Mouse (Mus musculus) spleen, postnatal 10 days (tissue): ENCODE measurements around the gene Nrxn1.
"Not testable (repeated sequence)": the region's sequence is repeated elsewhere in the genome, so short reads cannot be mapped to it uniquely, and the experiment has no call there.

Experiments
- DNase-seq, 2 experiments: peaks; one replicate each; pipeline ENCODE4 v3.0.0; 2021 to 2022; ENCODE audit warnings: low spot score in 2 of 2

The Nrxn1 gene

GRCm38 (mm10) chr17:90271165-90271564 is 821.7 kb downstream of the Nrxn1 start:
- DNase-seq, result no peak

GRCm38 (mm10) chr17:90269143-90269542 is 823.7 kb downstream of the Nrxn1 start:
- no peak for DNase-seq

DNA sequence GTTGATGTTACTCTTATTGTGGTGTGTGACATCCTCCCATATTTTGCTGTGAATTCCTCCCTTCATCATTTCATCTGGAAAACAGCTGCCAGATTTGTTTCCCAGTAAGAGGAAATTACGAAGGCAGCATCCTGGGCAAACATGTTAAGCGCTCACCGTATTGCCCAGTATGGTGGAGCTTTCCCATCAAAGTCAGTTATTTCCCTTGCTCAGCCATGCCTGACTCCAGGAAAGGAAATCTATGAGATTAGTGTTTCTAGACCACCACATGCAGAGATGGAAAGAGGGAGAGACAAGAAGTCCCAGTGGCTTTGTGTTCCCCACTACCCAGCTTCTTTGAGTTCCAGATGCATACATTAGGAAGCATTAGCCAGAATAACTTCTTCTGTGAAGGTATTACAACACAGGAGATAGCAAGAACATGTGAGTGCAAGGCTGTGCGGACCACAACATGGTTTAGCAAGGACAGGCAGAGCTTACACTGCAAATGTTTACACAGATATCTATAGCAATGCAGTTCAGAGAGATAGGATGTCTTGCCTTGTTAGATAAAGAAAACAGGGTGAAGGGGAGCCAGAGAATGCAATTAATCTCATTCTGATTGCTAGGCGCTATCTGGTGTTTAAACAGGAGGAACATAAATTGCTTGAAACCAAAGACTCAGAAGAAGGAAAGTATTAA is 839.3 kb downstream of the Nrxn1 start:
- no peak for DNase-seq

- no peak for DNase-seq
Measured at GRCm38 (mm10) chr17:90252196-90252595, 840.7 kb downstream of the Nrxn1 start.

- DNase-seq, result no peak
Measured at GRCm38 (mm10) chr17:90247071-90247849, 845.6 kb downstream of the Nrxn1 start.

DNA sequence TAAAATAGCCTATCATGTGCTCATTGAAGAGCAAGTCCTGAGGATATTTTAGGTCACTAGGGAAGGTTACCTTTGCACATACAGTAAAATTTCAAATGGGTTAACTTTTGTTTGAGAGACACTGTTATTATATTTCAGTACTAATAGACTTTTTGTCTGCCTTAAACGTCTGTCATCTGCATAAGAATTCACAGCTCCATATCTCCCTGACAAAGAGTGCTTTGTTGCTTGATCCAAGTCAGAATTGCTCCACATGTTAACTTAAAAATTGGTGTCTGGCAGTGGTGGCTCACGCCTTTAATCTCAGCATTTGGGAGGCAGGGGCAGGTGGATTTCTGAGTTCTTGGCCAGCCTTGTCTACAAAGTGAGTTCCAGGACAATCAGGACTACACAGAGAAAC is 848.5 kb downstream of the Nrxn1 start:
- no peak for DNase-seq

DNA sequence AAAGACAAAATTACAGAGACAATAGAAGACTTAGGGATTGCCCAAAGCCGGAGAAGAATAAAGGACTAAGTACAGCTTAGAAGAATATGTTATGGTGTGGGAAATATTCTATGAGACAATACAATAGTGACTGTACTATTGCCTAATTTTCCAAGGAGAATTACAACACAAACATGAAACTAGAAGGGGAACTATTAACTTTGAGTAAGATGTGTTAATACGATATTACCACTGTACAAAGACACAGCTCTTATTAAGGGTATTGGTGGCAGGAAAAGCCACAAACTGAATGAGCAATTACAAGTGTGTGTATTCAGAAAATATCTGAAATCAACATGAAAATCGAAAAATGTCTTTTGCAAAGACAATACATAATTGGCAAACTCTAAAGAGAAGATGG is 853.9 kb downstream of the Nrxn1 start:
- no peak for DNase-seq

DNA sequence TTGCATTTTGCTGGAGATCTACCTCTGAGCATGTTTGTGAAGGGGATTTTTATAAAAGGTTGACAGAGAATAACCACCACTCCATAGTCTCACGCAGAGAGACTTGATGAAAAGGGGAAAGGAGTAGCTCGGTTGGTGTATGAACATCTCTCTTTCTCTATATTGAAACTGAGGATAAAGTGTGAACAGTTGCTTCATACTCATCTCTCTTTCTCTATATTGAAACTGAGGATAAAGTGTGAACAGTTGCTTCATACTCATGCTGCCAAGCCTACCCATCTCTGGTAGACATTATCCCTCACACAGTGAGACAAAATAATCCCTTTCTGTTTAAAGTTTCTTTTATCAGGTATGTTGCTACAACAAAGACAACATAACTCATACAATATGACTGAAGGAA is 854.4 kb downstream of the Nrxn1 start:
- DNase-seq, result no peak

DNA sequence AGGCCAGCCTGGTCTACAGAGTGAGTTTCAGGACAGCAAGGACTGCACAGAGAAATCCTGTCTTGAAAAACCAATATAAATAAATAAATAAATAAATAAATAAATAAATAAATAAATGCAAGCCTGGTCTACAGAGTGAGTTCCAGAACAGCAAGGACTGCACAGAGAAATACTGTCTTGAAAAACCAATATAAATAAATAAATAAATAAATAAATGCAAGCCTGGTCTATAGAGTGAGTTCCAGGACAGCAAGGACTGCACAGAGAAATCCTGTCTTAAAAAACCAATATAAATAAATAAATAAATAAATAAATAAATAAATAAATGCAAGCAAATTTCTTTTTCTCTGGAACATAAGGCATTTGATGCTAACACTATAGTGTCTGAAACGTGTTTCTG is 857.2 kb downstream of the Nrxn1 start:
- not testable (repeated sequence) for DNase-seq

GRCm38 (mm10) chr17:90234806-90235205 is 858.1 kb downstream of the Nrxn1 start:
- no peak for DNase-seq

GRCm38 (mm10) chr17:90208547-90208946 is 884.3 kb downstream of the Nrxn1 start:
- no peak for DNase-seq

GRCm38 (mm10) chr17:90207617-90208016 is 885.3 kb downstream of the Nrxn1 start:
- DNase-seq, result no peak

GRCm38 (mm10) chr17:90203993-90204392 is 888.9 kb downstream of the Nrxn1 start:
- no peak for DNase-seq

- no peak for DNase-seq
Measured at GRCm38 (mm10) chr17:90202785-90203184, 890.1 kb downstream of the Nrxn1 start.

GRCm38 (mm10) chr17:90196772-90197171 is 896.1 kb downstream of the Nrxn1 start:
- DNase-seq, result no peak

DNA sequence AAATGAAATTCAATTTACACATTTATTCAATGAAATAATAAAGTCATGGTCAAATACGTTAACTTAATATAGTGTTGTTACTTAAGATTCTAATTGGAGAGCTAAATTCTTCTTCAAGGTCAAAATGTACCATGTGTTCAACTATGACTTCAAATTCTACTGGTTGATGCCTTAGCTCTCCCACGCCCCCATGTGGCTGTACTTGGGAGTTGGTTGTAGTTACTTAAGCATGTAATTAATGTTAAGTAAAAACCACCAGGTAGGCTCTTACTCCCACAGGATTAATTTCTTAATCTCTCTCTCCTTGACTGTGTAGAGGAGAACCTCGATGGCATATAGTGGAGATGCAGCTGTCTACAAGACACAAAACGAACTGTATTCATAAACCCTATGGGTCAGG is 951.3 kb downstream of the Nrxn1 start:
- DNase-seq, result peak in 1 of 2 experiments; percentile 15

GRCm38 (mm10) chr17:90130836-90131235 is 962.0 kb downstream of the Nrxn1 start:
- DNase-seq, result no peak

DNA sequence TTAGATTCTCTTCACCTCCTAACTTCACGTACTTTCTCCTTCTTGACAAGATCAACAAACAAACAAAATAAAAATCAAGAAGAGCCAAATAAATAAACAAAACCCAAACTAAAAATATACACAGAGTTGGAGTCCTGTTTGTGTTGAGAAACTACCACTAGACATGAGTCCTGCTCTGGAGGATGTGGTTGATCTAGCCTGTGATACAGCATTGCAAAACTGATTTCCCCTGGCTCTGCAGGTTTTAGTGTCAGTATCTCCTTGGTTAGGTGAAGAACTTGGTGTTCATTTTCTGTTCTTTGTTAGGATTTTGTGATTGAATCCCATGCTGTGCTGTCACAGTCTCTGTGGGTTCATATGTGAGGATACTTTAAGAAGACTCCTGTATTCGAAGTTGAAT is 963.7 kb downstream of the Nrxn1 start:
- DNase-seq, result no peak

GRCm38 (mm10) chr17:90127561-90127960 is 965.3 kb downstream of the Nrxn1 start:
- DNase-seq, result no peak

GRCm38 (mm10) chr17:90122796-90123481 is 969.9 kb downstream of the Nrxn1 start:
- DNase-seq, result no peak

GRCm38 (mm10) chr17:90116241-90116640 is 976.6 kb downstream of the Nrxn1 start:
- no peak for DNase-seq

- DNase-seq, result no peak
Measured at GRCm38 (mm10) chr17:90094999-90095398, 997.9 kb downstream of the Nrxn1 start.

DNA sequence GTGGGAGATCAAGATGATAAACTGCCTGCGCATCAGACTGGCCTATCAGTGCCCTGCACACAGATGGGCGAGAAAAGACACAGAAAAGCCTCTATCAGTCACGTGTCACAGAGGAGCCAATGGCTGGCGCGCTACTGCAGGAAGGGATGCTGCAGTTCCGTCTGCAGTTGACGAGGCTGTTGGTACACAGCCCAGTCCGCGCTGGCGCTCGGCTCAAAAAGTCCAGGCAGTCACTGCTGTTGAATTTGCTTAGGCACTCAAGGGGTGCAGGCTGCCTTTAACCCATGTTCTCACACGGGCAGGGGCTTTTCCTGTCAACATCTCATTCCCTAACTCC is 1004.6 kb downstream of the Nrxn1 start:
- peak in 1 of 2 experiments; percentile 27 for DNase-seq
